In the genomic region with DNA sequence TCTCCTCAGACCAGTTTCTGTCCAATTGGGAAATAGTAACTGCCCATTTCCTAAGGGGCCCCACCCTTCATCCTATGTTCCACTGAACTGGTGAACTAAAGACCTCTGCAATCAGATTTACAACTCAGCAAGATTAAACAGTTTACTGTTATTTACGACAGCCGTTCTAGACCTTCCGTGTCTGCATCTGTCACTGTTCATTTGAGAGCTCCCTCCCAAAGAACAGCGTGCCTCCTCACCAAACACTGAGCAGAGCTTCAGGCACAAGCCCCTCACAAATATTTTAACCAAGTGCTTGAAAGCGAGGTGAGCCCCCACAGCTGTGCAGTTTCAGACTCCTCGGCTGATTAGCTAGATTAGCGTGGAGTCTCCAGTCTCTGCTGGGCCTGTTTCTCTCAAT, we compare ENCODE assay signal across 25 mouse cellular contexts. TPM values are rescaled to one million over a fixed set of nuclear protein-coding genes. Genes with fewer than 3 reads are reported as not detected.
DNase-seq lines count a peak whose midpoint lies in the region; ATAC-seq and TF ChIP-seq lines count a peak whose summit lies in the region.
"Had no signal": no experiment of that assay in that cellular context is flagged by ENCODE, and none has a peak within 500 bp of the region (broad histone marks: within the 10 kb centered on the region; RNA-seq: fewer than 3 reads in every experiment).

No protein-coding gene starts in this region.

- H3K4me1 ChIP-seq in kidney, embryonic 16.5 days (ENCODE audit: insufficient read depth, low read length), result peaks cover 43% of the 10 kb centered on the region
- H3K4me1 ChIP-seq in hindbrain, embryonic 10.5 days (replicated peaks), result peaks cover 23% of the 10 kb centered on the region

- H3K4me3 ChIP-seq in kidney, embryonic 16.5 days (ENCODE audit: low read length), result no peak overlapping the region
- no peak overlapping the region for H3K4me3 ChIP-seq in myocyte
- H3K4me3 ChIP-seq in hindbrain, embryonic 10.5 days, result no peak overlapping the region
- H3K4me3 ChIP-seq: left cerebral cortex, adult 2 months; midbrain, embryonic 15.5 days had no signal

- no peak overlapping the region for H3ac ChIP-seq in myocyte (ENCODE audit: control insufficient read depth, insufficient read length)

- H3K27ac ChIP-seq in kidney, embryonic 16.5 days (ENCODE audit: low read length), result peak overlapping the region; percentile 70; the same call in 1 of the 2 replicates
- H3K27ac ChIP-seq in hindbrain, embryonic 10.5 days, result no peak overlapping the region
- H3K27ac ChIP-seq: left cerebral cortex, adult 2 months; midbrain, embryonic 15.5 days had no signal

- H3K9me3 ChIP-seq in kidney, embryonic 16.5 days (ENCODE audit: low read length), result no peaks in the 10 kb centered on the region
- H3K9me3 ChIP-seq in hindbrain, embryonic 10.5 days, result no peaks in the 10 kb centered on the region
- H3K9me3 ChIP-seq: midbrain, embryonic 15.5 days had no signal

- peak; percentile 70; the same call in 1 of the 2 replicates for ATAC-seq in kidney, embryonic 16.5 days (ENCODE audit: low FRiP score, low TSS enrichment)
- ATAC-seq: midbrain, embryonic 15.5 days had no signal

- no peak for TF ChIP-seq POLR2A in myocyte (IDR thresholded peaks at IDR 0.05; ENCODE audit: insufficient read length, low read depth)

- H3K4me2 ChIP-seq in kidney, embryonic 16.5 days (replicated peaks; ENCODE audit: low read depth, low read length), result no peak overlapping the region
- peak overlapping the region; percentile 42 for H3K4me2 ChIP-seq in myocyte (ENCODE audit: low read depth)
- H3K4me2 ChIP-seq: midbrain, embryonic 15.5 days had no signal

- no peaks in the 10 kb centered on the region for H3K36me3 ChIP-seq in kidney, embryonic 16.5 days (ENCODE audit: insufficient read depth, low read length)
- no peaks in the 10 kb centered on the region for H3K36me3 ChIP-seq in myocyte (ENCODE audit: control insufficient read depth, insufficient read depth)
- no peaks in the 10 kb centered on the region for H3K36me3 ChIP-seq in hindbrain, embryonic 10.5 days
- H3K36me3 ChIP-seq: midbrain, embryonic 15.5 days had no signal

- DNase-seq in kidney, postnatal 10 days, result no peak
- peak; percentile 35 for DNase-seq in embryo, embryonic 10 days (ENCODE audit: low spot score)
- peak; percentile 22 for DNase-seq in embryo, embryonic 9.5 days (ENCODE audit: extremely low spot score)
- DNase-seq in hindbrain, embryonic 10.5 days (ENCODE audit: low spot score), result no peak
- DNase-seq in left cerebral cortex, adult 8-10 months (ENCODE audit: low spot score in 2 of 2), result no peak
- DNase-seq in layer of hippocampus, postnatal 36 days, result no peak
- DNase-seq: adrenal gland, postnatal 14 days; cerebellum, adult 18-20 months; lung, adult 18-20 months; spleen, adult 18-20 months; thymus, postnatal 14 days had no signal

- H3K79me2 ChIP-seq in myocyte (ENCODE audit: control insufficient read depth, insufficient read depth), result no peaks in the 10 kb centered on the region

- H3K9ac ChIP-seq in kidney, embryonic 16.5 days (replicated peaks; ENCODE audit: low read length), result no peak overlapping the region
- H3K9ac ChIP-seq: midbrain, embryonic 15.5 days had no signal

- WGBS in kidney, embryonic 16.5 days, result 10% methylated on average over 7 of the region's 7 CpGs
- 63% methylated on average over 7 of the region's 7 CpGs for WGBS in hindbrain, embryonic 10.5 days

- no peaks in the 10 kb centered on the region for H3K27me3 ChIP-seq in kidney, embryonic 16.5 days (ENCODE audit: insufficient read depth, low read length)
- H3K27me3 ChIP-seq in myocyte (ENCODE audit: control insufficient read depth, insufficient read depth, insufficient read length), result no peaks in the 10 kb centered on the region
- no peaks in the 10 kb centered on the region for H3K27me3 ChIP-seq in hindbrain, embryonic 10.5 days (ENCODE audit: insufficient read depth, poor library complexity, severe bottlenecking)
- H3K27me3 ChIP-seq: midbrain, embryonic 15.5 days had no signal

TF ChIP-seq in myocyte, 11 proteins besides CTCF, POLR2A, EP300 and RAD21:
- no peak for TF ChIP-seq MAX (IDR thresholded peaks at IDR 0.05; ENCODE audit: low read depth)
- peak in 2 of 3 experiments; percentile 6 to 19 for TF ChIP-seq MYOD1 (IDR thresholded peaks at IDR 0.05; ENCODE audit: control insufficient read depth in 1 of 3, insufficient read length in 2 of 3, low read depth in 2 of 3)
- no peak for TF ChIP-seq MYOG (IDR thresholded peaks at IDR 0.05; ENCODE audit: control insufficient read depth in 1 of 3, insufficient read depth in 1 of 3, insufficient read length in 2 of 3, low read depth in 2 of 3)
- 0 out of 2 replicates have a peak, but pooled peaks have one; percentile 0 for TF ChIP-seq CEBPB (IDR thresholded peaks at IDR 0.05; ENCODE audit: insufficient read depth, poor library complexity, severe bottlenecking)
TF ChIP-seq in myocyte: peak in this region for 2.

RNA-seq across cellular contexts. Expression of a gene that starts 13.3 kb away (rescaled TPM):
- polyA plus RNA-seq in kidney, embryonic 16.5 days (2015; fragmentation: Nextera tagmentation; extraction: Ambion mirVana), result 1.5 and 1.6 TPM in 2 replicates
- 68.6 TPM for polyA plus RNA-seq in myocyte (2012; fragmentation: generic; extraction: Trizol)
- 0.13 and 0.17 TPM in 2 replicates for polyA plus RNA-seq in hindbrain, embryonic 10.5 days (2016; fragmentation: Nextera tagmentation; extraction: Ambion mirVana)
- total RNA-seq in left cerebral cortex, adult 8-10 months (2022), result 1 to 10 TPM; 5.0 to 6.8 (median 6.3) TPM
- total RNA-seq in layer of hippocampus, postnatal 36 days (2021), result 1 to 10 TPM; 3.7 to 5.2 TPM
- total RNA-seq: hematopoietic stem cell, adult 5-6 weeks; megakaryocyte, adult 5-6 weeks had no signal

RNA-seq across cellular contexts. Expression of a gene that starts 27.1 kb away (rescaled TPM):
- 288 and 300 TPM in 2 replicates for polyA plus RNA-seq in kidney, embryonic 16.5 days (2015; fragmentation: Nextera tagmentation; extraction: Ambion mirVana)
- polyA plus RNA-seq in myocyte (2012; fragmentation: generic; extraction: Trizol), result 160 TPM
- 280 and 317 TPM in 2 replicates for polyA plus RNA-seq in hindbrain, embryonic 10.5 days (2016; fragmentation: Nextera tagmentation; extraction: Ambion mirVana)
- total RNA-seq in left cerebral cortex, adult 8-10 months (2022), result 100 to 1,000 TPM; 176 to 189 (median 186) TPM
- 100 to 1,000 TPM; 203 to 206 TPM for total RNA-seq in layer of hippocampus, postnatal 36 days (2021)

RNA-seq across cellular contexts. Expression of a gene that starts 52.7 kb away (rescaled TPM):
- not detected in 2 replicates for polyA plus RNA-seq in kidney, embryonic 16.5 days (2015; fragmentation: Nextera tagmentation; extraction: Ambion mirVana)
- polyA plus RNA-seq in myocyte (2012; fragmentation: generic; extraction: Trizol), result not detected
- polyA plus RNA-seq in hindbrain, embryonic 10.5 days (2016; fragmentation: Nextera tagmentation; extraction: Ambion mirVana), result 0.24 and 0.42 TPM in 2 replicates
- not detected for total RNA-seq in left cerebral cortex, adult 8-10 months (2022)
- total RNA-seq in layer of hippocampus, postnatal 36 days (2021), result not detected
- total RNA-seq: adrenal gland, postnatal 14 days; gastrocnemius, postnatal 4 days; hematopoietic stem cell, adult 5-6 weeks; layer of hippocampus, adult 18-20 months; left cerebral cortex, adult 2 months; liver, adult 2 months had no signal
- polyA plus RNA-seq: C2C12; forebrain, embryonic 11.5 days; frontal cortex, adult 2 months; heart, embryonic 14.5 days; liver, adult 2 months; neural tube, embryonic 11.5 days had no signal

Comparison
In these comparisons a context has a peak if more than half of its experiments do, and no peak if none do; other contexts are left out.
1. DNase-seq: peak in embryo, embryonic 10 days (single experiment) and embryo, embryonic 9.5 days (single experiment); none in kidney, postnatal 10 days (single experiment), hindbrain, embryonic 10.5 days (single experiment), left cerebral cortex, adult 8-10 months (0 of 2) and layer of hippocampus, postnatal 36 days (0 of 2).
2. RNA of a gene that starts 13.3 kb away (polyA plus RNA-seq): 68.6 TPM in myocyte (single experiment); 1.5 to 1.6 TPM in kidney, embryonic 16.5 days and 0.13 to 0.17 TPM in hindbrain, embryonic 10.5 days; every median in the first group is over 10 times any median in the second.